Mouse (Mus musculus) CD4-positive, CD25-positive, alpha-beta regulatory T cell, adult 4 months (primary cell): ENCODE measurements around the gene Raf1. TPM values are rescaled to one million over a fixed set of nuclear protein-coding genes. Genes with fewer than 3 reads are reported as not detected.
A peak's percentile ranks its signal among the peaks of the same experiment; 100 is the strongest.

Experiments used
- ATAC-seq: one replicate; pipeline ENCODE4 v1.8.0; 2017
- polyA plus RNA-seq, 2 experiments: library from polyadenylated mRNA; unstranded; fragments of 100-300 nt; shearing (Covaris generic); gene quantifications; one replicate each; pipeline ENCODE4 v1.2.1; 2017

The Raf1 gene
- 10 to 100 TPM; 46.4 to 51.6 TPM for polyA plus RNA-seq

- ATAC-seq, result peak; percentile 93
Measured at GRCm38 (mm10) chr6:115676452-115677128, at the start of gene Raf1. Gene Raf1, minus strand, starts transcription at chr6:115676635.

GRCm38 (mm10) chr6:115722246-115722645, 45.8 kb upstream of the Raf1 start:
- ATAC-seq, result no peak

- ATAC-seq, result peak; percentile 88
Measured at GRCm38 (mm10) chr6:115717715-115718558, 41.5 kb upstream of the Raf1 start.

- ATAC-seq, result peak; percentile 60
Measured at GRCm38 (mm10) chr6:115717101-115717652, 40.7 kb upstream of the Raf1 start.

GRCm38 (mm10) chr6:115711261-115711660, 34.8 kb upstream of the Raf1 start:
- ATAC-seq, result no peak

GRCm38 (mm10) chr6:115702901-115703300, 26.5 kb upstream of the Raf1 start:
- no peak for ATAC-seq

- no peak for ATAC-seq
Measured at GRCm38 (mm10) chr6:115701302-115701701, 24.9 kb upstream of the Raf1 start.

- ATAC-seq, result no peak
Measured at GRCm38 (mm10) chr6:115700778-115701177, 24.3 kb upstream of the Raf1 start.

- ATAC-seq, result peak; percentile 71
Measured at GRCm38 (mm10) chr6:115698699-115699098, 22.3 kb upstream of the Raf1 start.

- ATAC-seq, result peak; percentile 48
Measured at GRCm38 (mm10) chr6:115697739-115698558, 21.5 kb upstream of the Raf1 start.

GRCm38 (mm10) chr6:115696707-115697215, 20.3 kb upstream of the Raf1 start:
- ATAC-seq, result no peak

- ATAC-seq, result no peak
Measured at GRCm38 (mm10) chr6:115695124-115695523, 18.7 kb upstream of the Raf1 start.

GRCm38 (mm10) chr6:115694441-115694842, 18.0 kb upstream of the Raf1 start:
- ATAC-seq, result no peak

- no peak for ATAC-seq
Measured at GRCm38 (mm10) chr6:115692963-115693730, 16.7 kb upstream of the Raf1 start.

- ATAC-seq, result no peak
Measured at GRCm38 (mm10) chr6:115692163-115692950, 15.9 kb upstream of the Raf1 start.

- ATAC-seq, result no peak
Measured at GRCm38 (mm10) chr6:115690105-115690504, 13.7 kb upstream of the Raf1 start.

GRCm38 (mm10) chr6:115688589-115688988, 12.2 kb upstream of the Raf1 start:
- ATAC-seq, result no peak

- ATAC-seq, result no peak
Measured at GRCm38 (mm10) chr6:115687753-115688152, 11.3 kb upstream of the Raf1 start.

- ATAC-seq, result peak; percentile 68
Measured at GRCm38 (mm10) chr6:115684851-115685646, 8.6 kb upstream of the Raf1 start.

GRCm38 (mm10) chr6:115684271-115684670, 7.8 kb upstream of the Raf1 start:
- no peak for ATAC-seq
